Mouse (Mus musculus): ENCODE measurements around the gene Plekhg1.

DNA sequence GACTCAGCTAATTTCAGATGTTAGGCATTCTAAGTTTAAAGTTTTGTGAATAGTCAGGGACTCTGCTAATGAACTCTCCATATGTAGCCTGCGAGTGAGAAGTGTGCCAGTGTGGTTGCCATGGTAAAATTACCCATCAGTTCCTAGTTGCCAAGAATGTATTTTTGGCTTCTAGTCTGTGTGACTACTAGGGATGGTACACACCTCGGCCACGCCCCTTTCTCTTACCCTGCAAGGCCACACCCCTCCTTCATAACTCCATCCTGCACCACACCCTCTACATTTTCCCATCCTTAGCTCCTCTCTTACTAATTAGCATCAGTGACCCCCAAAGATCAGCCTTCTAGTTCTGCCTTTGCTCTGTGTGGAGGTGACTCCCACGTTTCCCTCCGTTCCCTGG, 262.5 kb downstream of the Plekhg1 start:
- TF ChIP-seq CHD2 (IDR thresholded peaks at IDR 0.05; ENCODE audit: low read length) (no peak), CHD1 (IDR thresholded peaks at IDR 0.05; ENCODE audit: low read depth, low read length) (no peak), CTCF (conservative IDR thresholded peaks at IDR 0.05 in 1 of 2, IDR thresholded peaks at IDR 0.05 in 1 of 2; ENCODE audit: low read depth in 2 of 2, low read length in 2 of 2) (no peak)
